Mouse (Mus musculus): ENCODE data around the gene Slc35f1.
A peak's percentile ranks its signal among the peaks of the same experiment; 100 is the strongest.
"Not testable (repeated sequence)": the region's sequence is repeated elsewhere in the genome, so short reads cannot be mapped to it uniquely, and the experiment has no call there.

Gene Slc35f1

GRCm38 (mm10) chr10:52779926-52780485, 89.7 kb downstream of the Slc35f1 start:
- no peak for DNase-seq (ENCODE audit: inconsistent age in 2 of 2, low spot score in 1 of 2)

- DNase-seq (ENCODE audit: inconsistent age in 2 of 2, low spot score in 1 of 2), result no peak
These were observed 96.7 kb downstream of the Slc35f1 start for GRCm38 (mm10) chr10:52787075-52787474.

GRCm38 (mm10) chr10:52791560-52791959, 101.2 kb downstream of the Slc35f1 start:
- no peak for DNase-seq (ENCODE audit: inconsistent age in 2 of 2, low spot score in 1 of 2)

DNA sequence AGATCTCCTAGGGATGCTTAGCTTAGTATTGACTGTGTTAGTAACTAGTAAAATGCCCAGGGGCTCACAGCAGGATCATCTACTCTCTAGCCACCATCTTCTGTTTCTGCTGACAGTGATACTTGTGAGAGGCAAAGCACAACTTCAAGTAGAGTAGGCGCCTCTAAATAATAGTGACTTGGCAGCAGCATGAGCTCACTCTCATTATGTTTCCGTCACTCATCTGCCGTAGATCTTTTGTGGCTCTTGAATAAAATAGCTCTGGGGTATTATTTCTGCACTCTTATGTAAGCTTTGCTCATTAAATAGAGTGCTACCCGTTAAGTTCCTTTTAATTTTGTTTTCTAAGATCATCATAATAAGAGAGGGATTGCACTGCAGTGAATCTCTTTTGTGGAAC, 107.1 kb downstream of the Slc35f1 start:
- DNase-seq (ENCODE audit: inconsistent age in 2 of 2, low spot score in 1 of 2), result no peak

DNA sequence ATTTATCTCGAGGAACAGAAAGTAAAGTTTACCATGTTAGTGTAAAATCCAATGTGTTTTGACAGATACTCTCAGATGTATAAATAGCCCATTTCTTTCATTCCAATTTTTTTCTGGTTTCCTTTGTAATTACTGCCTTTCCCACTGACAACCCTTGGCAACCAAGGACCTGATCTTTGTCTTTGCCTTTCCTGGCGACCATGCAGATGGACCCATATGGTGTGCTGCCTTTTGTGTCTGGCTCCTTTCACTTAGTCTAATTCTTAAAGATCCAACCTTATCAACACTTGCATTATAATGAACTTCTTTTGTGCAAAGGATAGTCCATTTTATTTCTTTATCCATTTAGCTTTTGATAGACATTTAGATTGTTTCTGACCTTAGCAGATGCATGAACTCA, 117.5 kb downstream of the Slc35f1 start:
- no peak for DNase-seq (ENCODE audit: inconsistent age in 2 of 2, low spot score in 1 of 2)

DNA sequence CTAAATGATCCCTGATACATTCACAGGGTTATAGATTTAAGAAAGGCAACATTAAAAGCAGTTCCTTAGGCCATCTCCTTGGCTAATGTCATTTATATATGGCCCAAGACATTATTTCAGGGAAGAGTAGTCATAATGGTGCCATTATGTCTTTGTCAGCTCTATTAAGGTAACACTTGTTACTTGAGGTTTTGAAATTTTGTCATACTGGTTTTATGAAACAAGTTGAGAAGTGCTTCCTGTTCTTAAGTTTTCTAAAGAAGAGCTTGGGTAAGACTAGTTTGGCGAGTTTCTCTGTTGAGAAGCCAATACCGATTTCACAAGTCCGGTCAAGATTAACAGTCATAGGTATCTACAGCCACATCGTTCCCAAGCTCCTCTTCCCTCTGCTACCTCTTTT, 122.5 kb downstream of the Slc35f1 start:
- DNase-seq (ENCODE audit: inconsistent age in 2 of 2, low spot score in 1 of 2), result no peak

GRCm38 (mm10) chr10:52814358-52814757, 124.0 kb downstream of the Slc35f1 start:
- no peak for DNase-seq (ENCODE audit: inconsistent age in 2 of 2, low spot score in 1 of 2)

GRCm38 (mm10) chr10:52819661-52820060, 129.3 kb downstream of the Slc35f1 start:
- no peak for DNase-seq (ENCODE audit: inconsistent age in 2 of 2, low spot score in 1 of 2)

GRCm38 (mm10) chr10:52822909-52823308, 132.6 kb downstream of the Slc35f1 start:
- DNase-seq (ENCODE audit: inconsistent age in 2 of 2, low spot score in 1 of 2), result no peak

GRCm38 (mm10) chr10:52825746-52826145, 135.4 kb downstream of the Slc35f1 start:
- DNase-seq (ENCODE audit: inconsistent age in 2 of 2, low spot score in 1 of 2), result no peak

DNA sequence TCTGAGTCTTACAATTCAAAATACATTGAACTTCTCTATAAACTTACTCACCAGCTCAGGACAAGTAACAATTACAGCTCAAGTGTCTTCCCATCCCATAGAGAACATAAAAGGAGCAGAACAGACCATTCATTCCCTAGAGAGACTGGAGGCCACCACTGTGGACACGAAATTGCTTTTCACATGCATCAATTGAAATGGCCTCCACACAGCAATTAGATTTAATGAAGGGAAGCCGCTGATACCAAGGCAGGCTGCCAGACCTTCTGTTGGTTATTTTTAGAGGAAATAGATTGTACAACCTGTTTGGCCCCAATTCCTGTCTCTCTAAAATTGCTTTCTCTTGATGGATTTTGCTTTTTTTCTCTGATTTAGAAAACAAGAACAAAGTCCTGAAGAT, 150.5 kb downstream of the Slc35f1 start:
- DNase-seq (ENCODE audit: inconsistent age in 2 of 2, low spot score in 1 of 2), result no peak

DNA sequence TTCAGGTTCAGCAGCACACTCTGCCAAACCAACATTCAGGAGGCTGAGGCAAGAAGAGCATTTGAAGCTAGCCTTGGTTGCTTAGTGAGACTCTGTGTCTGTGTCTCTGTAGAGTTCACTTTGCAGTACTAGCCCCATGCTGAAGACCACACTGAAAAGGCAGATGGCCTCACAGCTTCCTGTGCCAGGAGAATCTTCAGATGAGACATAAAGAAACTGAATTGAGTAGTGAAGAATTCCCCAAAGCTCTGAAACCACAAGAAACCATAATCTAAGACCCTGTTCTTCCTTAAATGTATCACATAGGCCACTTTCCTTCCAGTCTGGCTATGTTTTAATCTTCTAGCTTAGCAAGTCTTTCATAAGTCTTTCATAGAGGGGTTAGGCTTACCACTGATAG, 161.7 kb downstream of the Slc35f1 start:
- no peak for DNase-seq (ENCODE audit: inconsistent age in 2 of 2, low spot score in 1 of 2)

GRCm38 (mm10) chr10:52860851-52861250, 170.5 kb downstream of the Slc35f1 start:
- peak; percentile 68 to 86 for DNase-seq (ENCODE audit: inconsistent age in 2 of 2, low spot score in 1 of 2)

GRCm38 (mm10) chr10:52864936-52865335, 174.6 kb downstream of the Slc35f1 start:
- no peak for DNase-seq (ENCODE audit: inconsistent age in 2 of 2, low spot score in 1 of 2)

GRCm38 (mm10) chr10:52871110-52871509, 180.8 kb downstream of the Slc35f1 start:
- DNase-seq (ENCODE audit: inconsistent age in 2 of 2, low spot score in 1 of 2), result no peak

- DNase-seq (ENCODE audit: inconsistent age in 2 of 2, low spot score in 1 of 2), result no peak
These were observed 183.8 kb downstream of the Slc35f1 start for GRCm38 (mm10) chr10:52874133-52874532.

- DNase-seq (ENCODE audit: inconsistent age in 2 of 2, low spot score in 1 of 2), result no peak
These were observed 184.4 kb downstream of the Slc35f1 start for GRCm38 (mm10) chr10:52874712-52875111.

DNA sequence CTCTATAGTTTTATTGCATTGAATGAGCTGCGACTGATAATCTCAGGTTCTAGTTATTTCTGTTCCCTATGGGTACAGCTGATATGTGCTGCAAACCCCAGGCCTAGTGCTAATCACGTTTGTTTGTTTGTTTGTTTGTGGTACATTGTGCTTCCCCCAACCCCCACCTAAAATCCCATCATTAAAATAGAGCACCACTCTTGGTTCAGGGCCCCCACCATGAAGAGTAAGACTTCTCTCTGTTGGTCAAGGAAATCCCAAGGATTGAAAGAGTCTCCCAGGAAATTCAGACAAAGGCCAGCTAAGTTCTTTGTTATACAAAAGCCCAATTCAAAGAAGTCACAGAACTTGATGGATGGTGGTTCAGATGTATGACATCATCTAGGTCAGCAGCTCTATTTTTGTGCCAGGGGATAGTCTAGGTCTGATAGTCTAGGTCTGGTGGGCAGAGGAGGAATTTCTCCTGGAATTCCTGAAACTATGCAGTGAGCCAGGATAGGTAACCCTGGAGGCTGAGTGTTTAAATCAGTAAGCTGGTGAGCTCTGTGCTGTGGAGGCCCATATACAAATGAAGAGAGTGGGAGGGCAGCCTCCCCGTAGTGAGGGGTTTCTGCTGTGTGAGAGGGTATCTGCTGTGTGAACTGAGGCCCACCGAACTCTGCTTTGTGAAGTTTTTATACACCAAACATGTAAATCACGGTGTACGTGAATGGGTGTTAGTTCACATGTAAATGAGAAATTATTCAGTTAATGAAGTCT, 187.1 kb downstream of the Slc35f1 start:
- DNase-seq (ENCODE audit: inconsistent age in 2 of 2, low spot score in 1 of 2), result peak in 1 of 2 experiments; percentile 66

DNA sequence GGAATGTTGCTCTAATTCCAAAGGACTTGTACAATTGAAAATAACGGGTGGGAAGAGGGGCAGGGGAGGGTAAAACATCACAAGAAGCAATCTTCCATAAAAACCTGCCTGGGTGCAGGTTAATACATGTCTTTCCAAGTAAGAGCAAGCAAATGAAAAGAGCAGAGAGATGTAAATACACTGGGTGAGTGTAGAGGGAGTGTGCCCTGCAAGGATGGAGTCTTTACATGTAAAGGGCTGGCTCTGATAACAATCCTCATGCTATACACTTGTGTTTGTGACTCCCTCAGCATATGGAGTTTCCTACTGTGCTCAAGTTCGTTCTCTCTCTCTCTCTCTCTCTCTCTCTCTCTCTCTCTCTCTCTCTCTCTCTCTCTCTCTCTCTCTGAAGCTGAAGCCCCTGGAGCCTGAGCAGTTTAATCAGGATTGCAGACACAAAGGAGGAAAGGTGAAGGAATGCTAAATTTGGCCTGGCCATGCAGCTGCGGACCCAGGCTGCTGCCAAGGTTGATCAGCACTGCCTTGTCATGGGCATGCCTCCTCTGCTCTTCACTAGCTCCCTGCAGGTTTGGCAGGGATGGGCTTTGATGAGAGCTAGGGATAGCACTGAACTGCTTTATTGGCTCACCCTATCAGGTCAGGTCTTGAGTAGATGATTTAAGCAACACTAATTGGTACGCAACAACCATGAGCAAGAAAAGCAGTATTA, 187.9 kb downstream of the Slc35f1 start:
- no peak for DNase-seq (ENCODE audit: inconsistent age in 2 of 2, low spot score in 1 of 2)

DNA sequence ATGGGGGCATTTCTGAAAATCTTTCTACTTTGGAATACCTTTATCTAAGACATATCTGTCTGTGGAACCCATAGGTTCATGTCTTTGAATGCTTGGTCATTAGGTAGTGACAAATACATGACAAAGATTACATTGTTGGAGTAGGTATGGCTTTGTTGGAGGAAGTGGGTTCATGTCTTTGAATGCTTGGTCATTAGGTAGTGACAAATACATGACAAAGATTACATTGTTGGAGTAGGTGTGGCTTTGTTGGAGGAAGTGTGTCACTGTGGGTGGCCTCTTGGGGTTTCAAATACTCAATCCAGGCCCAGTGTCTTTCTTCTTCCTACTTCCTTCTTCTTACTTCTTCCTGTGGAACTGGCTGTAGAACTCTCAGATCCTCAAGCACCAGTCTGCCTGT, 206.4 kb downstream of the Slc35f1 start:
- DNase-seq (ENCODE audit: inconsistent age in 2 of 2, low spot score in 1 of 2), result not testable (repeated sequence)

DNA sequence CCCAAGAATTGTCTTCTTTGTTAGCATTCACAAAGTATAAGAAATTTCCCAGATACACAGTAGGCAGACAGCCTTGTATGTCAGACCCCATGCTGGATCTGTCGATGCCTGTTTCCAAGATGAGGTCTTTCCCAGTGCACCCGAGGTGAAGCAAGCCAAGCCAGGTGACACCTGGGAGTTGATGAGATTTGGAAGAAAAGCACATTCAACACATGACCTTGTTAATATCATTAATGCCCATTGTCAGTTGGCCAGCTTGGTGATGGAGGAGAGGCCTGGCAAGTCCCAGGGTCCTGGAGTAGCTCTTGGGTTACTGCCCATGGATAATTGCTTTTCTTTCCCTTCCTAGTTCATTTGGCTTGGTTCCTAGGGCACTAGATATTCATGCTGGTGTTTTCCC, 214.6 kb downstream of the Slc35f1 start:
- DNase-seq (ENCODE audit: inconsistent age in 2 of 2, low spot score in 1 of 2), result no peak

DNA sequence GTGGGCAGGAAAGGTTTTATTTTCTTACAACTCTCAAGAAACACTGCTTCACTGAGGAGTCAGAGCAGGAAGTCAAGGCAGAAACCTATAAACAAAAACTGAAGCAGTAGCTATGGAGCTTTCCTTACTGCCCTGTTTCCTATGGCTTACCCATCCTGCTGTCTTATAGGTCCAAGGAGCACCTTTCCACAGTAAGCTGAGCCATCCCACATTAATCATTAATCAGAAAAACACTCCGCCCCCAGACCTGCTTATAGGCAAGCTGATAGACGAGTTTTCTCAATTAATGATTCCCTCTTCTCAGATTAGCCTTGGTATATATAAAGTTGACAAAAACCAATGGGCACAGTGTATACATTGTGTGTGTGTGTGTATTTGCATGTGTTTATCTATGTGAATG, 221.4 kb downstream of the Slc35f1 start:
- DNase-seq (ENCODE audit: inconsistent age in 2 of 2, low spot score in 1 of 2), result no peak

Measured in adrenal gland, adult (tissue).